Mouse (Mus musculus): Measurements from ENCODE around the gene Marc2. TPM values are rescaled to one million over a fixed set of nuclear protein-coding genes. Genes with fewer than 3 reads are reported as not detected.

The Marc2 gene
- polyA plus RNA-seq, 1 experiment from 2014 or later, result 144 TPM

DNA sequence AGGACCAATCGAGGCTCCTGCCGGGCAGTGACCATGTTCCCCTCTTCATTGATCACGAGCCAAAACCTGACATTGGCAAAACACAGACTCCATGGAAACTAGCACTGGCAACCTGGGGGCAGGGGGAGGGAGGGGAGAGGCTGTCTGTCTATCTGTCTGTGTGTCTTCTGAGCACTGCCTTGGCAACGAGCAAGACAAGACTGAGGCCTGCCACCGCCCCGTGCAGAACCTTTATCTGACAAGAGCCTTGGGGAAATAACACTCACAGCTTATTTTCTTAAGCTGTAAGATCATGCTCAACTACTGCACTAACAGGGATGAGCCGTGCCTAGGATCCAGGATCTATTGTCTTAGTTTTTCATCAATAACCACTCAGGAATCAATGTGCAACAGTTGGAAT lies 39.1 kb downstream of the Marc2 start:
- H3K9ac ChIP-seq, result no peak overlapping the region
- H3K27me3 ChIP-seq (ENCODE audit: control insufficient read depth, insufficient read depth, low read length), result 0 out of 2 replicates have a peak, but pooled peaks cover 10% of the 10 kb centered on the region
- no peak overlapping the region for H3K4me2 ChIP-seq (replicated peaks)
- ATAC-seq (ENCODE audit: low FRiP score) (no peak), DNase-seq (ENCODE audit: low spot score) (no peak)
- H3K9me3 ChIP-seq (ENCODE audit: control insufficient read depth, low read length), result no peaks in the 10 kb centered on the region
- peaks cover 9% of the 10 kb centered on the region for H3K4me1 ChIP-seq (replicated peaks; ENCODE audit: control insufficient read depth, insufficient read depth, low read length)
- H3K27ac ChIP-seq, result no peak overlapping the region
- H3K4me3 ChIP-seq (replicated peaks; ENCODE audit: low read length), result no peak overlapping the region
- 77% methylated on average over 7 of the region's 7 CpGs for WGBS
- no peaks in the 10 kb centered on the region for H3K36me3 ChIP-seq (replicated peaks; ENCODE audit: control insufficient read depth, insufficient read depth)

DNA sequence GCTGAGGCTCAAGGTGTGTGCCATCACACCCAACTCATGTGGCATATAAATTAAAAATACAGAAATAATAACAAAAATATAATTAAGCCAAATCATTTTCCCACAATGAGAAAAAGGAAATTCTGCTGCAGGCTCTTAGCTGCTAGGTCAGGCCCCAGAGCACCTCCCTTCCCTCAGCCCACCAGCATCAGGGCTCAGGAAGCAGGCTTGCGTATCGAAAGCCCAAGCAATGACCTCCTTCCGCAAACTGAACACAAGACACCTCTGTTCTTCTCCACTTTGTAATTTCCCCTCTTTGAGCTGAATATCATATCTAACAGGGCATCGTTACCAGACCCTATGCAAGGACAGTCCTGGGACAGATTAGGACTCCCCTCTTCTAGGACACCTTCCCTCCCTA lies 40.5 kb downstream of the Marc2 start:
- WGBS, result 88% methylated on average over 4 of the region's 4 CpGs
- Histone ChIP-seq H3K27me3 (ENCODE audit: control insufficient read depth, insufficient read depth, low read length) (0 out of 2 replicates have a peak, but pooled peaks cover 9% of the 10 kb centered on the region), H3K4me1 (replicated peaks; ENCODE audit: control insufficient read depth, insufficient read depth, low read length) (peaks cover 4% of the 10 kb centered on the region), H3K9me3 (ENCODE audit: control insufficient read depth, low read length) (no peaks in the 10 kb centered on the region), H3K36me3 (replicated peaks; ENCODE audit: control insufficient read depth, insufficient read depth) (no peaks in the 10 kb centered on the region), H3K4me3 (replicated peaks; ENCODE audit: low read length) (no peak overlapping the region), H3K27ac (no peak overlapping the region), H3K9ac (no peak overlapping the region), H3K4me2 (replicated peaks) (no peak overlapping the region)
- ATAC-seq (ENCODE audit: low FRiP score) (no peak), DNase-seq (ENCODE audit: low spot score) (no peak)

DNA sequence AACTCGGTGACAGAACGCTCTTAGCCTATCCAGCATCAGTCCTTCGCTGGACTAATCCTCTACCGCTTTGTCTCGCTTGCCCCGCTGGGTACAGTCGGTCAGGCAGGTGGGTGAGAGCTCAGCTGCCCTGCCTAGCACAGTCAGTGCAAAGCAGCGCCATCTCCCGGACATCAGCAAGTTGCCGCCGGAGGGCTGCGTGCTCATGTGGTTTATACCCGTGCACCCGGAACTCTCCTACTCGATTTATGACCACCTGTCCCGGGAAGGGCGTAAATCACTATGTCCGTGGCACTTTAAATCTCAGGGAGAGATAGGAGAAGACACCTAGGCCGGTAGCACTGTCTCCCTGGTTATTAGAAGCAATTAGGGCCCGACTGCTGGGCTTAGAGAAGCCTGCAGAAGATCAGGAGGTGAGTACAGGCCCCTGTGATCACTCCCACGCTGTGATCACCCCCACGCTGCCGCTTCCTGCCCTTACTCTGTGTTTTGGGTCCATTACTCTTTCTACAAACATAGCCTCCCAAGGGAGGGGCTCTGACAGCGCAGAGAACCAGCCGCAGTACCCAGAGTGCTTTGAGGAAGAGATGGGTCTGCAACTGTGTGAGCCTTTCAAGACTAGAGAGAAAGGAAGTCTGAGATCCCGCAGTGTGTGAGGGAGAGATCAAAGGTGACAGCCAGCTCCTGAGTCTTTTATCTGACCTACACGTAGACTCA lies 52.9 kb downstream of the Marc2 start:
- DNase-seq (ENCODE audit: low spot score) (no peak), ATAC-seq (ENCODE audit: low FRiP score) (no peak)
- Histone ChIP-seq H3K9ac (peak overlapping the region; percentile 11; the same call in 1 of the 2 replicates), H3K27me3 (ENCODE audit: control insufficient read depth, insufficient read depth, low read length) (no peaks in the 10 kb centered on the region), H3K4me1 (replicated peaks; ENCODE audit: control insufficient read depth, insufficient read depth, low read length) (no peaks in the 10 kb centered on the region), H3K27ac (no peak overlapping the region), H3K4me2 (replicated peaks) (no peak overlapping the region; the same call in 1 of the 2 replicates), H3K4me3 (replicated peaks; ENCODE audit: low read length) (no peak overlapping the region), H3K9me3 (ENCODE audit: control insufficient read depth, low read length) (no peaks in the 10 kb centered on the region), H3K36me3 (replicated peaks; ENCODE audit: control insufficient read depth, insufficient read depth) (no peaks in the 10 kb centered on the region)
- WGBS, result 22% methylated on average over 27 of the region's 27 CpGs

DNA sequence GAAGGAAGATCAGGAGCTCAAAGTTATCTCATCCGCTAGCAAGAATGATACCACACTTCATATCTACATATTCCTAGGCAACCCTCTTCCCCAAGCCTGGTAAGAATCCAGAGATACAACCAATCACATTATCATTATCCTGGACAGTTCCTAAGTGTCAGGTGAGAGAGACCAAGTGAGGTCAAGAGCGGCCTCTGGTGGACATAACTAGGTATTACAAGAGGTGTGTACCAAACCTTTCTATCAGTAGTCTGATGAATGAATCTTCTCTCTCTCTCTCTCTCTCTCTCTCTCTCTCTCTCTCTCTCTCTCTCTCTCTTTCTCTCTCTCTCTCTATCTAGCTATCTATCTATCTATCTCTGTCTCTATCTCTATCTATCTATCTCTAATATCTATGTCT lies 55.1 kb downstream of the Marc2 start:
- no peaks in the 10 kb centered on the region for H3K9me3 ChIP-seq (ENCODE audit: control insufficient read depth, low read length)
- H3K4me2 ChIP-seq (replicated peaks), result no peak overlapping the region
- H3K4me1 ChIP-seq (replicated peaks; ENCODE audit: control insufficient read depth, insufficient read depth, low read length), result no peaks in the 10 kb centered on the region
- 12% methylated on average over 2 of the region's 2 CpGs for WGBS
- DNase-seq (ENCODE audit: low spot score), result peak; percentile 79
- no peak overlapping the region for H3K9ac ChIP-seq
- H3K36me3 ChIP-seq (replicated peaks; ENCODE audit: control insufficient read depth, insufficient read depth), result no peaks in the 10 kb centered on the region
- no peaks in the 10 kb centered on the region for H3K27me3 ChIP-seq (ENCODE audit: control insufficient read depth, insufficient read depth, low read length)
- no peak for ATAC-seq (ENCODE audit: low FRiP score)
- H3K27ac ChIP-seq, result no peak overlapping the region
- no peak overlapping the region for H3K4me3 ChIP-seq (replicated peaks; ENCODE audit: low read length)

DNA sequence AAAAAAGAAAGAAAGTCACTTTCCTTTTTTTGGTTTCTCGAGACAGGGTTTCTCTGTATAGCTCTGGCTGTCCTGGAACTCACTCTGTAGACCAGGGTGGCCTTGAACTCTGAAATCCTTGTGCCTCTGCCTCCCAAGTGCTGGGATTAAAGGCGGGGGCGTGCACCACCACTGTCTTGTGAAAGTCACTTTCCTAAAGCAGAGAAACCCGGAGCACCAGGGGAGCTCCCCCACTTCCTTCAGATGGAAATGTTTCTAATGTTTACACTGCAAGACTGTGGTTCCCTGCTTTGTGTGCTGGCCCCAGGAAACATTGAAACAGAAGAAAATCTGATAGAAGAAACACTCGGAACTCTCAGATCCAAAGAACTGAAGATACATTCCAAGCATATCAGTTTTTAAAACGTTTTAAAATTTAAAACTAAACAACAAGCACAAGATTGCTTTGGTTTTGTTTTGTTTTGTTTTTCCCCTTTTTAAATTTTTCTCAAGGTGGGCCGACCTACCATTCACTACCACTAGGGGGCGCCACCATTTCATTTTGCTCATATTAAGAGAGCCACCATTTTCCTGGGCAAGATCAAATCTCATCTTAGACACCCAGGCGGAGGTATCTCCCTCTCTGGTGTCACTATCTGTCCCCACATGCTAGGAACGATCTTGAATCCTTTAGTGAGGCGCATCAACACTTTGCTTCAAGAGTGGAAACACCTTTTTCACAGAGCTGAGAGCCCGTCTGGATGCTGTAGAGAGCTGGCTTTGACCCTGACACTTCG lies 59.7 kb downstream of the Marc2 start:
- DNase-seq (ENCODE audit: low spot score) (no peak), ATAC-seq (ENCODE audit: low FRiP score) (no peak)
- H3K27me3 ChIP-seq (ENCODE audit: control insufficient read depth, insufficient read depth, low read length), result no peaks in the 10 kb centered on the region
- H3K4me2 ChIP-seq (replicated peaks), result no peak overlapping the region
- 71% methylated on average over 13 of the region's 13 CpGs for WGBS
- H3K9me3 ChIP-seq (ENCODE audit: control insufficient read depth, low read length), result no peaks in the 10 kb centered on the region
- no peaks in the 10 kb centered on the region for H3K4me1 ChIP-seq (replicated peaks; ENCODE audit: control insufficient read depth, insufficient read depth, low read length)
- H3K27ac ChIP-seq, result no peak overlapping the region
- no peak overlapping the region for H3K9ac ChIP-seq
- no peaks in the 10 kb centered on the region for H3K36me3 ChIP-seq (replicated peaks; ENCODE audit: control insufficient read depth, insufficient read depth)
- no peak overlapping the region for H3K4me3 ChIP-seq (replicated peaks; ENCODE audit: low read length)

DNA sequence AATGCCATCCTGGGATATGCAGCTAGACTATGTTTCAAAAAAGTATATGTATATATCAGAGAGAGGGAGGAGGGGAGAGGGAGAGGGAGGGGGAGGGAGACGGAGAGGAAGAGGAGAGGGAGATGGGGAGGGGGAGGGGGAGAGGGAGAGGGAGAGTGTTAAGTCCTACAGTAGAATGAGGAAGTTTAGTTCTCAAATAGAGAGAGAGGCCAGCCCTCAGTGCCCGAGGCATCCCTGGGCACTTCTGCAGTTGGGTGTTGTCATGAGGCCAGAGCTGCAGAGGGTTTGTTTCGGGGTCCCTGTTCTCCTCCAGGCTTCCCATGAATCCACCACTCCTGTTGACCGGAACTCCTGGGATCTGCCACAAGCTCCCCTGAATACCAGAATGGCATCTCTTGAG lies 62.6 kb downstream of the Marc2 start:
- no peak overlapping the region for H3K27ac ChIP-seq
- no peak overlapping the region for H3K9ac ChIP-seq
- WGBS, result 89% methylated on average over 4 of the region's 4 CpGs
- H3K4me2 ChIP-seq (replicated peaks), result no peak overlapping the region
- no peaks in the 10 kb centered on the region for H3K4me1 ChIP-seq (replicated peaks; ENCODE audit: control insufficient read depth, insufficient read depth, low read length)
- H3K9me3 ChIP-seq (ENCODE audit: control insufficient read depth, low read length), result no peaks in the 10 kb centered on the region
- ATAC-seq (ENCODE audit: low FRiP score) (no peak), DNase-seq (ENCODE audit: low spot score) (no peak)
- H3K27me3 ChIP-seq (ENCODE audit: control insufficient read depth, insufficient read depth, low read length), result no peaks in the 10 kb centered on the region
- no peak overlapping the region for H3K4me3 ChIP-seq (replicated peaks; ENCODE audit: low read length)
- no peaks in the 10 kb centered on the region for H3K36me3 ChIP-seq (replicated peaks; ENCODE audit: control insufficient read depth, insufficient read depth)

DNA sequence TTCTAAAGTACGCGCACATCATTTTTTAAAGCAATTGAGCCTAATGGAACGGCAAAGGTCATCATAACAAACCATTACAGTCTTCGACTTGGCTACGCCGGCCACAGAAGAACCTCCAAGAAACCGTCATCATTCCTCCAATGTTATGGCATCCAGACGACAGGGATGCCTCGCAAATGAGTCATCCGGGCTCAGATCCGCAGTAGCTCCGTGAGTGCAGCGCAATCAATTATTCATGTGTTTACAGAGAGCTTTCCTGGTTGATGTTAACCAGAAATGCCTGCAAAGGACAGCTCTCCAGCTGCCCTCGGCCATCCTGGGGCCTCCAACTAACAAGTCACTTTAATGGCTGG lies 64.1 kb downstream of the Marc2 start:
- 84% methylated on average over 14 of the region's 14 CpGs for WGBS
- Histone ChIP-seq H3K27ac (no peak overlapping the region), H3K9ac (no peak overlapping the region), H3K27me3 (ENCODE audit: control insufficient read depth, insufficient read depth, low read length) (no peaks in the 10 kb centered on the region), H3K4me3 (replicated peaks; ENCODE audit: low read length) (no peak overlapping the region), H3K4me1 (replicated peaks; ENCODE audit: control insufficient read depth, insufficient read depth, low read length) (no peaks in the 10 kb centered on the region), H3K4me2 (replicated peaks) (no peak overlapping the region), H3K36me3 (replicated peaks; ENCODE audit: control insufficient read depth, insufficient read depth) (no peaks in the 10 kb centered on the region), H3K9me3 (ENCODE audit: control insufficient read depth, low read length) (no peaks in the 10 kb centered on the region)
- DNase-seq (ENCODE audit: low spot score), result no peak
- ATAC-seq (ENCODE audit: low FRiP score), result no peak

DNA sequence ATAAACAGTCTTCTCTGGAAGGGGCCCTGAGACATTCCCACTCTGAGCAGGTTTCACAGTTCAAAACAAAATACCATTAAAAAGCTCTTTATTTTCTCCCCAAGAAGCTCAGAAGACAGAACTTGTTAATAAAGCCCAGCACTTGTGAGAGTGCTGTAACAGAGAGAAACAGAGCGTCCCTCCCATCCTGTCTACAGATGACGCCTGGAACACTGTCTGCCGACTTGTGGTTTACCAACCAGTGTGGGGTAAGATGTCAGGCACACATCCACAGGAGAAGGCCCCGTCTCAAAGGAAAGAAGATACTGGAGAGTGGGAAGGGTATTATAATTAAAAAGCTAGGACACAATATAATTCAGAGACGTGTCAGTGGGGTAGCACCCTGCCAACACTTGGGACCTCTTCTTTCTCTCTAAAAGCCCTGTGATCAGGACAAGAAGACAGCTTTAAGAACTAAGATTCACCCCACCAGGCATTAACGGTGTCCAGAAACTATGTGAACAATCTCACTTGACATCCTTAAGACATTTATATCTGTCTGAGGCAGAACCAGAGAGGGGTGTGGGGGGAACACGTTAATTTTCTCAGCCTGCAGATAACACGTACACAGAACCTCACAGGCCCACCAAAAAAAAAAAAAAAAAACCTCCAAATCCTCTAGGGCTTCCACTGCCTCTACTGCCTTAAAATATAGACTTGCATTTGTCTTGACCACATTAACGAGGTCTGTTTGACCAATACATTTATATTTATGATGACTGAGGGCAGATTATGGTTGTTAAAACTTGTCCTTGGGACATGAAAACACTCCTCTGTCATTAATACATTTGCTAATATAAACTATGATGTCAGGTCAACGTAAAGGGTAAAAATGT lies 64.7 kb downstream of the Marc2 start:
- no peaks in the 10 kb centered on the region for H3K9me3 ChIP-seq (ENCODE audit: control insufficient read depth, low read length)
- no peak overlapping the region for H3K4me3 ChIP-seq (replicated peaks; ENCODE audit: low read length)
- H3K4me1 ChIP-seq (replicated peaks; ENCODE audit: control insufficient read depth, insufficient read depth, low read length), result no peaks in the 10 kb centered on the region
- ATAC-seq (ENCODE audit: low FRiP score) (no peak), DNase-seq (ENCODE audit: low spot score) (no peak)
- no peak overlapping the region for H3K27ac ChIP-seq
- no peak overlapping the region for H3K9ac ChIP-seq
- WGBS, result 83% methylated on average over 10 of the region's 10 CpGs
- no peaks in the 10 kb centered on the region for H3K27me3 ChIP-seq (ENCODE audit: control insufficient read depth, insufficient read depth, low read length)
- no peak overlapping the region for H3K4me2 ChIP-seq (replicated peaks)
- no peaks in the 10 kb centered on the region for H3K36me3 ChIP-seq (replicated peaks; ENCODE audit: control insufficient read depth, insufficient read depth)

DNA sequence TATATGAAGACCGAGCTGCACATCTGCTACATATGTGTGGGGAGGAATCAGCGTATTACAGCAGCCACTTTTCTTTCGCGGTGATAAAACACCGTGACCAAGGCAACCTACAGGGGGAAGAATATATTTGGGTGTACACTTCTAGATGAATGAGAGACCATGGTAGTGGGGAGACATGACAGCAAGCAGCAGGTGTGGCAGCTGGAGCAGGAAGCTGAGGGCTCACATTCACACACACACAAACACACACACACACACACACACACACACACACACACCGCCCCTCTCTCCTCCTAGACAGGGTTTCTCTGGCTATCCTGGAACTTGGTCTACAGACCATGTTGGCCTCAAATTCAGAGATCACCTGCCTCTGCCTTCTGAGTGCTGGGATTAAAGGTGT lies 68.1 kb downstream of the Marc2 start:
- Histone ChIP-seq H3K4me1 (replicated peaks; ENCODE audit: control insufficient read depth, insufficient read depth, low read length) (no peaks in the 10 kb centered on the region), H3K9me3 (ENCODE audit: control insufficient read depth, low read length) (no peaks in the 10 kb centered on the region), H3K36me3 (replicated peaks; ENCODE audit: control insufficient read depth, insufficient read depth) (no peaks in the 10 kb centered on the region), H3K4me3 (replicated peaks; ENCODE audit: low read length) (no peak overlapping the region), H3K9ac (no peak overlapping the region), H3K27ac (no peak overlapping the region), H3K4me2 (replicated peaks) (no peak overlapping the region), H3K27me3 (ENCODE audit: control insufficient read depth, insufficient read depth, low read length) (no peaks in the 10 kb centered on the region)
- 93% methylated on average over 6 of the region's 6 CpGs for WGBS
- DNase-seq (ENCODE audit: low spot score), result no peak
- ATAC-seq (ENCODE audit: low FRiP score), result no peak
